Mouse (Mus musculus) fibroblast of lung, adult 2 months (primary cell): ENCODE measurements around the gene Gm42715.
"Not testable (repeated sequence)": the region's sequence is repeated elsewhere in the genome, so short reads cannot be mapped to it uniquely, and the experiment has no call there.

Source experiments
- DNase-seq: peaks from one replicate; pipeline ENCODE4 v3.0.0-alpha.2; 2011; ENCODE audit warnings: low read depth

Gm42715 gene

GRCm38 (mm10) chr7:127519284-127519683, at the start of gene Gm42715:
Gm42715 (plus strand) TSS chr7:127519584.
- DNase-seq = no peak

- DNase-seq = no peak
Observed at GRCm38 (mm10) chr7:127470011-127470715, 49.2 kb upstream of the Gm42715 start.

GRCm38 (mm10) chr7:127470743-127471645, 48.4 kb upstream of the Gm42715 start:
- peak; percentile 90 for DNase-seq

- no peak for DNase-seq
Observed at GRCm38 (mm10) chr7:127471646-127472010, 47.8 kb upstream of the Gm42715 start.

- no peak for DNase-seq
Observed at GRCm38 (mm10) chr7:127472060-127472459, 47.3 kb upstream of the Gm42715 start.

- no peak for DNase-seq
Observed at GRCm38 (mm10) chr7:127473705-127474104, 45.7 kb upstream of the Gm42715 start.

- no peak for DNase-seq
Observed at GRCm38 (mm10) chr7:127474378-127475070, 44.9 kb upstream of the Gm42715 start.

GRCm38 (mm10) chr7:127475186-127475740, 44.1 kb upstream of the Gm42715 start:
- DNase-seq = no peak

GRCm38 (mm10) chr7:127476336-127476735, 43.0 kb upstream of the Gm42715 start:
- no peak for DNase-seq

GRCm38 (mm10) chr7:127476855-127477254, 42.5 kb upstream of the Gm42715 start:
- DNase-seq = no peak

- peak; percentile 100 for DNase-seq
Observed at GRCm38 (mm10) chr7:127477687-127478634, 41.4 kb upstream of the Gm42715 start.

- DNase-seq = peak; percentile 94
Observed at GRCm38 (mm10) chr7:127478635-127479317, 40.6 kb upstream of the Gm42715 start, which contains the start of gene Fbrs. Fbrs (plus strand) TSS chr7:127479199.

- DNase-seq = no peak
Observed at GRCm38 (mm10) chr7:127479318-127480225, 39.8 kb upstream of the Gm42715 start.

- DNase-seq = no peak
Observed at GRCm38 (mm10) chr7:127480321-127480720, 39.1 kb upstream of the Gm42715 start.

- no peak for DNase-seq
Observed at GRCm38 (mm10) chr7:127485416-127485815, 34.0 kb upstream of the Gm42715 start.

- not testable (repeated sequence) for DNase-seq
Observed at GRCm38 (mm10) chr7:127488364-127488763, 31.0 kb upstream of the Gm42715 start.

GRCm38 (mm10) chr7:127489982-127490381, 29.4 kb upstream of the Gm42715 start:
- DNase-seq = no peak

- DNase-seq = no peak
Observed at GRCm38 (mm10) chr7:127491846-127492245, 27.5 kb upstream of the Gm42715 start.

- no peak for DNase-seq
Observed at GRCm38 (mm10) chr7:127494648-127495047, 24.7 kb upstream of the Gm42715 start.
